Mouse (Mus musculus) C2C12 (cell line): ENCODE measurements at regions not wholly inside any gene's neighbourhood (a gene's known extent, or its start where the extent isn't known, plus 50 kb on each side); places are given as distances from the start of the nearest gene placed in this dataset.

Source experiments
- CEBPB ChIP-seq: IDR thresholded peaks from one replicate; pipeline ENCODE4 v1.6.1; 2011; ENCODE audit warnings: low read depth, mild to moderate bottlenecking, control low read depth, moderate library complexity
- CTCF ChIP-seq: IDR thresholded peaks from one replicate; pipeline ENCODE4 v1.5.1; 2011; ENCODE audit not compliant: control insufficient read depth, insufficient read depth, insufficient read length
- FOSL1 ChIP-seq: IDR thresholded peaks from one replicate; pipeline ENCODE4 v1.8.0; 2011; ENCODE audit warnings: mild to moderate bottlenecking, low read length; ENCODE audit not compliant: poor library complexity, insufficient read depth, severe bottlenecking
- MAX ChIP-seq: IDR thresholded peaks from one replicate; pipeline ENCODE4 v1.6.1; 2011; ENCODE audit warnings: mild to moderate bottlenecking, control low read depth
- MYOD1 ChIP-seq: IDR thresholded peaks from one replicate; pipeline ENCODE4 v1.6.1; 2011; ENCODE audit warnings: low read depth; ENCODE audit not compliant: control insufficient read depth, insufficient read length
- MYOG ChIP-seq: IDR thresholded peaks from one replicate; pipeline ENCODE4 v1.6.1; 2011; ENCODE audit not compliant: control insufficient read depth, insufficient read length; ENCODE audit errors: extremely low read depth
- USF1 ChIP-seq: IDR thresholded peaks from one replicate; pipeline ENCODE4 v1.6.1; 2011; ENCODE audit warnings: low read depth, mild to moderate bottlenecking, control low read depth, moderate library complexity

- TF ChIP-seq CTCF = no peak
- no peak for TF ChIP-seq MAX
- TF ChIP-seq USF1 = no peak
- TF ChIP-seq CEBPB = no peak
- TF ChIP-seq MYOG = no peak
- no peak for TF ChIP-seq FOSL1
- no peak for TF ChIP-seq MYOD1
These were observed 395.3 kb downstream of the Frk start for GRCm38 (mm10) chr10:34878511-34878910.
